Mouse (Mus musculus) urinary bladder, adult 2 months (tissue): ENCODE measurements around the gene Casp2. TPM values are rescaled to one million over a fixed set of nuclear protein-coding genes. Genes with fewer than 3 reads are reported as not detected.
A peak's percentile ranks its signal among the peaks of the same experiment; 100 is the strongest.

Experiments
- DNase-seq: peaks from one replicate; pipeline ENCODE4 v3.0.0; 2022; ENCODE audit warnings: low spot score
- polyA plus RNA-seq: library from polyadenylated mRNA; depleted of rRNA; stranded (reverse); fragments of >200 nt; gene quantifications from 2 replicates; pipeline ENCODE4 v1.2.3, GENCODE M21; 2012; rRNA removed

The Casp2 gene
- 32.0 and 35.1 TPM in 2 replicates for polyA plus RNA-seq

DNA sequence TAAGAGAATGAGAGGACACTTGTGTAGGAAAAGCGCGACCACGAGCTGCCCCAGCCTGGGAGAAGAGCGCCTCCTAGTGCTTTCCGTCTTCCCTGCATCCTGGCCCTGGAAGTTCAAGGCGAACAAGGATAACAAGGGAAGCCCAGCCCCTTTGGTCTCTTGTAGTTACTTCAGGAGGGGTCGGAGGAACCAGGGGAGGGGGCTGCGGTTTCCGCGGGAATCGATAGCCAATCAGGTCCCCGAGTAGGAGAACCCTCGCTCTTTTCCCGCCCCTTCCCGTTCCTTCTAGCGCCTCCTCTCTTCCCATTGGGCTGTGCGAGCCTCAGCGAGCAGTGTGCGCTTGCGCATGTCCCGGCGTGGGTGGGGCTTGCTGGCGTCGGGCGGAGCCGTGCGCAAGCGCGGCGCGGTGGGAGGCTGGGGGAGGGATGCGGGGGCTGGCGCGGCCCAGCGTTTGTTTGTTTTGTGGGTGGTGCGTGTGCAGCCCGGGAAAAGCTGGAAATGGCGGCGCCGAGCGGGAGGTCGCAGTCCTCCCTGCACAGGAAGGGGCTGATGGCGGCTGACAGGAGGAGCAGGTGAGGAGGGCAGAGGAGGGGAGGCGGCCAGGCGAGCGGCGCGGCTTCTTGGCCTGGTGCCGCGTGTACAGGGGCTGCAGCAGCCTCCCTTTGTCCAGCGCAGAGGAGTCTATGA is at the start of gene Casp2:
TSS of gene Casp2 (plus strand) at position 360 of the 687 bp plus-strand sequence.
- DNase-seq: peak; percentile 97

DNA sequence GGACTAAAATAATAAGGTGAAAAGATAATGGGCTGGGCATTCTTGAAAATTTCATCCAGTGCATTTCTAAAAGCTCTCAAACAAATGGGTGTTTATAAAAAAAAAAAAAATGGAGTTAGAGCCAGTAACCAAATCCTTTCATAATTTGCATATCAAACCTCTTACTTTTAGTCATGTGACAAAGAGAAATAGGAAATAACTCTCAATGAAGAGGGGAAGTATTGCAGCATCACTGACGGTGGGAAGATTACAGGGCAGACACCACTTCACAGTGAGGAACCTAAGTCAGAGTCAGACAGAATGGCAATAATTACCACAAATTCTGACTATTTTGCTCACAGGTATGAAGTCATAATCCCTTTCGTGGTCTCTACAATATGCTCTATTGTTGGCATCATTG is 49.8 kb upstream of the Casp2 start, which contains the start of gene Tas2r144:
TSS of gene Tas2r144 (plus strand) at position 301 of the 400 bp plus-strand sequence.
- no peak for DNase-seq

DNA sequence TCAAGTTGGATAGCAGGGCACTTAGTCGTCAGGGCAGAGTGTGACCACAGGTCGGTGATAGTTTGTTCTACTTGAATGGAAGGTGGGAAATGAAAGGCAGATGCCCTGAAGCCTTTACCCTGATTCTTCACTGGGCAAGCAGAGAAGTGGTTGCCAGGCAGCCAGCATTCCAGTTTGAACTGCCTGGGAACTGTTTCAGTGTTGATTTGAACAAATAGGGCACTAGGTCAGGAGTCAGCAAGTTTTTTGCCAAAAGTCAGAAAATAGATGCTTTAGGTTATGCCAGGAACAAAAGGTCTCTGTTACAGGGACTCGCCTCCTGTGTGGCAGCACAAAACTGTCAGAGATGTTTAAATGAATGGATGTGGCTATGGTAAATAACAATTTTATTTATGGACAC is 42.5 kb upstream of the Casp2 start:
- DNase-seq: no peak

GRCm38 (mm10) chr6:42225046-42225445 is 39.7 kb upstream of the Casp2 start:
- DNase-seq: no peak

- DNase-seq: no peak
Measured at GRCm38 (mm10) chr6:42227240-42228101, 37.3 kb upstream of the Casp2 start.

DNA sequence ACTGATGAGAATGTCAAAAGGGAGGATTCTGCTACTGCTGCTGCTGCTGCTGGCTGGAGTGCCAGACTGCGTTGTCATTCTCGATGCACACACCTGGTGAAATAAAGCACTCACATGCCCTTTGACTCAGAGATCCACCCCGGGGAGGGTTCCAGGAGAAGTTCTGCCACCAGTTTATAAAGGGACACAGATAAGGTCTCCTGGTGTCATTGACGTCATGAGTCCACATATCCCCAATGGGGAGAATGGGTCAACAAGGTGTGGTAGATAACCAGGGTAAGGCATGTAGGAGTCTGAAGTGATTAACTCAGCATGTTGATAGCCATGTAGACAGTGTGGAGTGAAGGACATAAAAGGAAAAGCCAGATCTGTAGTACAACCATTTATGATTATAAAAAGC is 35.2 kb upstream of the Casp2 start:
- DNase-seq: no peak

GRCm38 (mm10) chr6:42231191-42231590 is 33.6 kb upstream of the Casp2 start:
- DNase-seq: no peak

DNA sequence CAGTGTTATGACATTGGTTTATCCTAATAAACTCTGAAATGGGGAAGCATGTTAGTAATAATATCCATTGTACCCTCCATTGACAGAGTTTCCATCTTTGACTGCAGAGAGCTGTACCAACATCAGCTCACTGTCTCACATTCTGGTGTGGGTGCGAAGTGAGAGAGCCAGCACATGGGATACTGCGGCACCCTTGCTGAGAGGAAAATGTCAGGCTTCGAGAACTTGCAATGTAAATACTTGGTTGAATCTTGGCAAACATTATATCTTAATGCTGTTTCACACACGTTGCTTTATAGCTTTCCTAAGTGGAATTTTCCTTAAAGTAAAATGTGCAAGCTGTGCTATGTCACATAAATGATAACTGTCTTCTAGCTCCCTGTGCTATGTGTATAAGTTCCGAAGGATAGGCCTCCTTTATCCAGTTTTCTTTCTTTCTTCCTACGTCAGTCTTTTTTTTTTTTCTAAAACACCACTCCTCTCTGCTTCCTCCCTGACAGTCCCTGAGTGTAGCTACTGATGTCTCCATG is 27.4 kb upstream of the Casp2 start:
- DNase-seq: no peak

- no peak for DNase-seq
Measured at GRCm38 (mm10) chr6:42241311-42242045, 23.3 kb upstream of the Casp2 start.

GRCm38 (mm10) chr6:42245711-42246353 is 19.0 kb upstream of the Casp2 start, which contains the start of gene Gstk1:
Gene Gstk1, plus strand, starts transcription at chr6:42245935.
- DNase-seq: peak; percentile 48

GRCm38 (mm10) chr6:42247173-42247572 is 17.6 kb upstream of the Casp2 start:
- no peak for DNase-seq

GRCm38 (mm10) chr6:42247981-42248380 is 16.8 kb upstream of the Casp2 start:
- no peak for DNase-seq

DNA sequence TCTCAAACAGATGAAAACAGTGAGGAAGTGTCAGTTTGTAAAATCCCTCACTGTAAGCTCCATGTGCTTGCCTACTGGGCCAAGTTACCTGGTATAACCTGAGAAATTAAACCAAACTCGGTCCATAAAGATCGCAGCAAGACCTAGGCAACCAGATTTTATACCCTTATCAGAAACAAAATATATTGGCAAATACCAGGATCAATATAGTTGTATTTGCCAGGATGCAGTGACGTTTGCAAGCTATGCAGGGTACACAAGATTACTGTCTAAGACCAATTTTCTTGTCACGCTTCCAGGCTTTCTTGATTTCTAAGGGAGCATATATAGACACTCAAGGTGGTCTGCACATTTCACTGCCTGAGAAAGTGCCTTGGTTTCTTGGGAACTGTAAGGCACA is 13.0 kb upstream of the Casp2 start:
- no peak for DNase-seq

DNA sequence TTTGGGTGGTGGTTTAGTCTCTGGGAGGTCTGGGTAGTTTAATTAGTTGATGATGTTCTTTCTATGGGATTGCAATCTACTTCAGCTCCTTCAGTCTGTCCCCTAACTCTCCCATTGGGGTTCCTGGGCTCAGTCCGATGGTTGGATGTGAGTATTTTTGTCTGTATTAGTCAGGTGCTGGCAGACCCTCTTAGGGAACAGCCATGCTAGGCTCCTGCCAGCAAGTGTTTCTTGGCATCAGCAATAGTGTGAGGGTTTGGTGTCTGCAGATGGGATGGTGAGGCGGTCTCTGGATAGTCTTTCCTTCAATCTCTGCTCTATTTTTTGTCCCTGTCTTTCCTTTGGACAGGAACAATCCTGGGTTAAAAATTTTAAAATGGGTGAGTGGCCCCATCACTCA is 11.7 kb upstream of the Casp2 start:
- DNase-seq: no peak

- DNase-seq: no peak
Measured at GRCm38 (mm10) chr6:42257303-42257863, 7.4 kb upstream of the Casp2 start.

DNA sequence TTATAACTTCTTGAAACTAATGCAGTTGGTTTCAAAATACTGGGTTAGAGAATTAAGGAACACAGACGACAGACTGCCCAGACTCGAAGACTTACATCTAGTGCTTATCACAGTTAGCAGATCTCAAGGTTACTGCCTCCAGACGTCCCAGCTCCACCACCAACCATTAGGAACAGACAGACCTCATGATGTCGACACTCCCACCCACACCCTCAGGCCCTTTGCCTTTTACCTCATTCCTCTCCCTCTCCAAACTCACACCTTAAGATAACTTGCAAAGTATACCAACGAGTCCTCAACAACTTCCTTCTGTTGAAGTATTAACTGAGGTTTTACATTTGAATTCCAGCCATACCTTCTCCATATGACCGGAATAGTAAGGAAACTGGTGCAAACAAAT is 4.4 kb upstream of the Casp2 start:
- no peak for DNase-seq

DNA sequence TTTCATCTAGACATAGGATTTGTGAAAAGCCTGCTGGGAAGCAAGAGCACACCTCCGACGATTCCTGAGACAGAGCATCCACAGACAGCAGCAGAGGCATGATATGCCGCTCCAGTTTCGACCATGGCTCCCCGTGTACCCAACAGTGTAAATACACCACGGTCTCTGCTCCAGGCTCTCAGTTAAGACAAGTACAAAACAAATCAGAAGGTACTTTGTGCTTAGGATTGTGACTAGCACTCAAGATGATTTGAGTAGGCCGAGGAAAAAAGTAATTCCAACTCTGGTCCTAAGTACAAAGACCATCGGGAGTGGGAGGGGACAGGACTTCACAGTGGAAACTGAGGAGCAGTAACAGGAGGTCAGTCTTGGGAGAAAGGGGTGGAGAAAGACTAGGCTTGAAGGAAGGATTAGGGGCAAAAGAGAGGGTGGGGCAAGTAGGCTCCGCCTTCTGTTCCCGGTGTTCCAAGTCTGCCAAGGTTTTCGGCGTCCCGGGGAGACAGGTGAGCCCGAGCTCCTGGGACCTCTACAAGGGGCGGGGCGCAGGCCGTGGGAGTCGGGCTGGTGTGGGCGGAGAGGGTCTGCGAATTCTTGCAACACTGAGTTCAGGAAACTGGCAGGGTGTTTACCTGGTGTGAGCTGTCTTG is 3.1 kb upstream of the Casp2 start, which contains the start of gene Tmem139:
TSS of gene Tmem139 (plus strand) at position 447 of the 647 bp plus-strand sequence.
- no peak for DNase-seq

DNA sequence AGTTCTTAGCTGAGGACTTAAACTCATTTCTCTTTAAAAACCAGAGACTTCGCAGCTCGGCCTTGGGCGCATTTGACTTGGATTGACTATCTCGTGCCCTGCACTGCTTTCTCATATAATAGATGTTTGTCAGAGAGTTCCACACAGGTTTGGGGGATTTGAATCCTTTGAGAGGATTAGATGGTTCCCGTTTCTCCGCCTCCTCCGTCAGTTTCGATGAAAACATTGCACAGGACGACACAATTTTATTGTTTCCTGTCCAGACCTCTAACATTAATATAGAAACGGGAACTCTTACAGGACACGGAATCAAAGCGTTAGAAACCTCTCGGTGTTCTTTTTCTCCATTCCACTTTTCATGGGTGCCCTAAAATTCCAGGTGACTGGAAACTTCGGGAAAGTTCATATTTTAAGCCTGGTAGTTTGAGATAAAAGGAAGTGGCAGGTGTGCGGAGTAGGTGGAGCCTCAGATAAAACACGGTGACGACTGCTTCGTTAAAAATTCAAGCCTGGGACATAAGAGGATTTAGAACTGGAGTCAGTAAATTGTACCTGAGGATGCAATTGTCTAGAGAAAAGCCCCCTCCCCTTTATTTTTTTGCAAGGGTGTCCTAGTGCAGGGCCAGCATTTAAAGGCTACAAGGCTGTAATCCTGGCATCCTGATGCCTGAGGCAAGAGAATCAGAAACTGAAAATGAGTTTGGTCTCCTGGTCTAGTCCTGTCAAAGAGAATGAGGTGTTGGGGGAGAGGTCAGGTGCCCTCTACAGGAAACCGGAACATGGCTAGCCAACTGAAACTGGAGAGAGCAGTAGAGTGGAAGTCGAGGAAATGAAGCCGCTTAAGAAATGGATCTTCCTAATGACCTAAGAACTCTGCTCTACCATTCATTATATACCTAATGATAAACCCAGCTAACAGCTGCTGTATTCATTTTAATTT is 876 bp downstream of the Casp2 start:
- no peak for DNase-seq

- no peak for DNase-seq
Measured at GRCm38 (mm10) chr6:42270817-42271216, 6.0 kb downstream of the Casp2 start.
